Mouse (Mus musculus) B cell, adult (primary cell): Measurements from ENCODE around the gene Olfr20. TPM values are rescaled to one million over a fixed set of nuclear protein-coding genes. Genes with fewer than 3 reads are reported as not detected.

Source experiments
- total RNA-seq: library from RNA; stranded (reverse); gene quantifications from 4 replicates; pipeline ENCODE4 v1.2.4, GENCODE M21; 2023; ENCODE audit not compliant: inconsistent age

Gene Olfr20
- total RNA-seq, result not detected in 4 replicates

GRCm38 (mm10) chr11:73350483-73350882 is at the start of gene Olfr20:
Gene Olfr20, plus strand, starts transcription at chr11:73350783.

DNA sequence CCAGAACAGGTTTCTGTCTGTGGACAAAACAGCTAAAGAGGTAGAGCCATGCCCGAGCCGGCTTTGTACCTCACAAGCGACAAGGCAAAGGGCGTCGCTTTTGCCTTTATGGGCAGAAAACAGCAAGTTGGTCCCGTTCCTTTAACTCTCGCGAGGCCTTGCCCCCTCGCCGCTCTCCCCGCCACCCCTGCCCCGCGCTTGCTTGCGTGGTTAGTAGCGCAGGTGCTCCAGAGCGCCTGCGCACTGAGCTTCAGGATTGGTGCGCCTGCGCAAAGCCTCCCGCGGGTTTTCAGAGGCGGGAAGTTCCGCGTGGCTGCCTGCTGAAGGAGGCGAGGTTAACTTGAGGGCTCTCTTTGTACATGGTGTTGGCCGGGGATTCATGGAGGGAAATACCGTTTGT is 21.1 kb upstream of the Olfr20 start, which contains the start of the genes Aspa, Gm49340 and Spata22:
Gene Aspa (minus strand): TSS at position 155 of the 400 bp plus-strand sequence.
Gene Gm49340 (plus strand): TSS at position 300 of the 400 bp plus-strand sequence.
Gene Spata22 (plus strand): TSS at position 300 of the 400 bp plus-strand sequence.

DNA sequence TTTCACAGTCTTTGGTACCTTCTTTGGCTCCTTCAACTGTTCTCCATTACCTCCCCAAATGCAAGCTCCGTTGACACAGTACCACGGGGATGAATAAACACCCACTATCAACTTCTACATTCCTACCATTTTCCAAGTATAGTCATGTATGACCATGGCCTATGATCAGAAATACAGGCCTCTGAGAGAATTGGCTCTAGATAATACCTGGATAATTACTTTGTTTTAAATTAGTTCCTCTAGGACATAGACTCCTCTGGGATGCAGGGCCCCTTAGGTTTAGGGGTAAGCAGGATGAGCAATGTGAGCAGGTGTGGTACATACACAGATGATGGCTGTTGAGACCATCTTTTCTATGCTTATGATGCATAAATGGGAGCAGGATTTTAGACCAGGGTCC is 20.4 kb downstream of the Olfr20 start, which contains the start of gene Olfr376:
Gene Olfr376 (plus strand): TSS at position 301 of the 400 bp plus-strand sequence.

DNA sequence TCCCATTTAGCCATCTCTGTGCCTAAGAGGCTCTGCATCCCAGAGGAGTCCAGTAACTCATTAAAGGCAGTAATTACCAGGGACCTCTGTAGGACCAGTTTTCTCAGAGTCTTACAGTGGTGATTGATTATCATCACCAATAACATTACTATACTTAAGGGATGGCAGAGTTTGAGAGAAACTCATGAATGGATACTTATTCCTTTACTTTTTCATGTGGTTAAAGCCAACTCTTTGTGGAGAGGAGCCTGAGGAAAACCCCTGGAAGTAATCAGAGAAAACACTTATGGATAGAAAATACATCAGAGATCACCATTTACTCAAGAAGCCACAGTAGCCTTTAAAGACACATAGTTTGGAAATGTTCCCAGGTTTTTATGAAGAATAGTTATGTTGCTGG is 48.9 kb downstream of the Olfr20 start, which contains the start of gene Olfr1:
Gene Olfr1 (minus strand): TSS at position 101 of the 400 bp plus-strand sequence.

Other genes with a start within 250 kb of the Olfr20 start
- 2.9 to 3.7 TPM (median 3.2 TPM) in 4 replicates for gene Haspin, start 212.5 kb upstream of the Olfr20 start, total RNA-seq
- not detected in 4 replicates for gene P2rx5, start 190.4 kb upstream of the Olfr20 start, total RNA-seq
- gene Emc6, start 173.7 kb upstream of the Olfr20 start, total RNA-seq, result 44.2 to 53.5 TPM (median 50.1 TPM) in 4 replicates
- gene Tax1bp3, start 173.7 kb upstream of the Olfr20 start, total RNA-seq, result 3.9 to 9.7 TPM (median 4.7 TPM) in 4 replicates
- gene Ctns, start 151.7 kb upstream of the Olfr20 start, total RNA-seq, result 24.1 to 31.5 TPM (median 26.0 TPM) in 4 replicates
- 2.8 to 4.0 TPM (median 3.5 TPM) in 4 replicates for gene Shpk, start 151.3 kb upstream of the Olfr20 start, total RNA-seq
- not detected in 4 replicates for gene Trpv1, start 116.5 kb upstream of the Olfr20 start, total RNA-seq
- gene Trpv3, start 83.4 kb upstream of the Olfr20 start, total RNA-seq, result not detected in 4 replicates
- gene Aspa, start 21.2 kb upstream of the Olfr20 start, total RNA-seq, result 0.42 TPM in 1 of 4 replicates, not detected in the others
- not detected in 4 replicates for gene Gm49340, start 21.0 kb upstream of the Olfr20 start, total RNA-seq
- not detected in 4 replicates for gene Spata22, start 21.0 kb upstream of the Olfr20 start, total RNA-seq
- not detected in 4 replicates for gene Olfr376, start 20.5 kb downstream of the Olfr20 start, total RNA-seq
- gene Olfr1, start 48.8 kb downstream of the Olfr20 start, total RNA-seq, result not detected in 4 replicates
- gene Olfr378, start 77.7 kb downstream of the Olfr20 start, total RNA-seq, result not detected in 4 replicates
- gene Olfr380, start 106.7 kb downstream of the Olfr20 start, total RNA-seq, result not detected in 4 replicates
- not detected in 4 replicates for gene Olfr381, start 140.8 kb downstream of the Olfr20 start, total RNA-seq
- not detected in 4 replicates for gene Olfr382, start 166.4 kb downstream of the Olfr20 start, total RNA-seq
- gene Olfr385, start 242.2 kb downstream of the Olfr20 start, total RNA-seq, result not detected in 4 replicates
- not detected in 4 replicates for gene Olfr384, start 247.8 kb downstream of the Olfr20 start, total RNA-seq